Mouse (Mus musculus): ENCODE data around the gene Zbtb7b. TPM values are rescaled to one million over a fixed set of nuclear protein-coding genes. Genes with fewer than 3 reads are reported as not detected.
"Not testable (repeated sequence)": the region's sequence is repeated elsewhere in the genome, so short reads cannot be mapped to it uniquely, and the experiment has no call there.

The Zbtb7b gene
- polyA plus RNA-seq (2015; fragmentation: Nextera tagmentation; extraction: Ambion mirVana): 0.37 and 0.52 TPM in 2 replicates

DNA sequence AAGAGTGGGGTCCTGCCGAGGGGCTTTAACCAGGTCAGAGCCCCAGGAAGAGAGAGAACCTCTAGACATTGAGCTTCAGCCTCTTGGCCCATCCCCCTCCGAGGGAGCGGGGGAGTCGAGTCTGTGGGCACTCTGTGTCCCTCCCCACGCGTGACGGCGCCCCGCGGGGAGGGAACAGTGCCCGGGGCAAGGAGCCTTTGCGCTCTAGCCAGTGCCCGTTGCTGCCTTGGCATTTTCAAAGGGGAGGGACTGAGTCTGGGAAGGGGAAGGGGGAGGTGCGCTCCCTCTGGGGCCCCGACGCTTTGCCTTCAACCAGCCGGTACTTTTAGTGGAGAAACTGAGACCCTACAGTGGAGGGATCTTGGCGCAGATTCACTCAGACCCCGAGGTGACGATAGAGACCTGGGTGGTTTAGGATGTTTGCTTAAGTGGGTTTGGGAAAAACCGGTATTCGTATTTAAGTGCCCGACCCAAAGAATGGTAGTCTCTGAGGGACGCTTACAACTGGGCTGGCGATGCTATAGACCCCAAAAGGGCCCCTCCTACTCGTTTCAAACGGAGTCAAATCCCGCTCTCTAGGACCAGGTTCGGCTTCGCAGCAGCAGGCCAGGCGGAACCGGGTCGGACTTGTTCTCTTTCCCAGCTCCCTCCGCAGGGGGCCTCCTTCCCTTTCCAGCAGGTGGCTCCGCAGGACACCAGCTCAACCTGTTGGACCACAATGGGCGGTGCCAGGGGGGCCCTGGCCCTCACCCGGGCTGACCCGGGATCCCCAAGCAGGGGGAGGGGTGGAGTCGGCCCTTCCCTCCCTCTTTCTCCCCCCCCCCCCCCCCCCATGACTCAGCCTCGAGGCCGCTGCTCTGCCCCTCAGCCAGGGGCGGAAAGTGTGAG is at the start of gene Zbtb7b:
Gene Zbtb7b (minus strand): TSS at position 771 of the 888 bp plus-strand sequence.
- Histone ChIP-seq H3K4me3 (peak within 1 kb of the TSS; percentile 46), H3K4me1 (peaks cover 61% of the 10 kb centered on the region), H3K36me3 (no peaks in the 10 kb centered on the region), H3K27ac (replicated peaks) (peak within 1 kb of the TSS; percentile 64), H3K9me3 (no peaks in the 10 kb centered on the region), H3K9ac (replicated peaks) (peak within 1 kb of the TSS; percentile 42), H3K4me2 (replicated peaks) (peak within 1 kb of the TSS; percentile 94), H3K27me3 (peaks cover 5% of the 10 kb centered on the region; the same call in 1 of the 2 replicates)
- 0% methylated on average over 39 of the region's 42 CpGs for WGBS
- ATAC-seq (replicated peaks): peak; percentile 45

DNA sequence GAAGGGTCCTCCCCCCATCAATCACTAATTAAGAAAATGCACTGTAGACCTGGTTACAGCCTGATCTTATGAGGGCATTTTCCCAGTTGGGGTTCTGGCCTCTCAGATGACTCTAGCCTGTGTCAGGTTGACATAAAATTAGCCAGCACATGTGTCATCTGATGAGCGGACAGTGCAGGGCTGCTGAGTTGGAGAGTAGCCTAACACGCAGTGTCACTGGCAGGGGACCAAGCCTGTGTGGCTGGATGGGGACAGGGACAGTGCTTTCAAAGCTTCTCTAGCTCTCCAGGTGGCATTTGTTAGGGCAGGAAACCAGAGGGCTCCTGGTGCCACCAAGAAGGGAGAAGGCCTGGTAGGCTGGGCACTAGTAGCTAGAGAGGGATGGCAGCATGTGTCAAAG is 46.1 kb upstream of the Zbtb7b start:
- ATAC-seq (replicated peaks): no peak
- H3K4me1 ChIP-seq: peaks cover 10% of the 10 kb centered on the region
- H3K27me3 ChIP-seq: no peaks in the 10 kb centered on the region
- no peaks in the 10 kb centered on the region for H3K36me3 ChIP-seq
- no peak overlapping the region for H3K9ac ChIP-seq (replicated peaks)
- H3K4me3 ChIP-seq: no peak overlapping the region
- 92% methylated on average over 2 of the region's 2 CpGs for WGBS
- H3K27ac ChIP-seq (replicated peaks): no peak overlapping the region
- H3K9me3 ChIP-seq: no peaks in the 10 kb centered on the region
- H3K4me2 ChIP-seq (replicated peaks): no peak overlapping the region

DNA sequence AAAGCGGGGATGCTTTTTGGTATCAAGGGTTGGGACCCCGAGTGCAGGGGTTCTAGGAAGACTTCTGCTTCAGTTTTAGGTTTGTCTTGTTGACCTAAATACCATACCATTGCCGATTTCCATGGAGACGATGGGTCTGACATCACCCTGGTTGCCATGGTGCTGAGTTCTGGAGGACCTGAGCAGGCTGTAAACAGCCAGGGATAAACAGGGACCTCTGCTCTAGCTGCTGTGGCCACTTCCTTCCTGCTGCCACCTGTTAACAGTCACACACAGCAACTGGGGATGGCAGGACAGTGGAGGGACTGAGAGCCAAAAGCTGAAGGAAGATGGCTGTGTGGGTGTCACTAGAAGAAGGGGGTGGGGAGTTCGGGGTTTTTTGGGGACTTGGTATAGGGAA is 42.7 kb upstream of the Zbtb7b start:
- 15% methylated on average over 5 of the region's 5 CpGs for WGBS
- Histone ChIP-seq H3K4me2 (replicated peaks) (peak overlapping the region; percentile 37), H3K4me3 (peak overlapping the region; percentile 33), H3K27ac (replicated peaks) (no peak overlapping the region), H3K9ac (replicated peaks) (peak overlapping the region; percentile 20; the same call in 1 of the 2 replicates), H3K36me3 (peaks cover 29% of the 10 kb centered on the region), H3K27me3 (no peaks in the 10 kb centered on the region), H3K9me3 (no peaks in the 10 kb centered on the region), H3K4me1 (peaks cover 12% of the 10 kb centered on the region)
- ATAC-seq (replicated peaks): peak; percentile 23; the same call in 1 of the 2 replicates

DNA sequence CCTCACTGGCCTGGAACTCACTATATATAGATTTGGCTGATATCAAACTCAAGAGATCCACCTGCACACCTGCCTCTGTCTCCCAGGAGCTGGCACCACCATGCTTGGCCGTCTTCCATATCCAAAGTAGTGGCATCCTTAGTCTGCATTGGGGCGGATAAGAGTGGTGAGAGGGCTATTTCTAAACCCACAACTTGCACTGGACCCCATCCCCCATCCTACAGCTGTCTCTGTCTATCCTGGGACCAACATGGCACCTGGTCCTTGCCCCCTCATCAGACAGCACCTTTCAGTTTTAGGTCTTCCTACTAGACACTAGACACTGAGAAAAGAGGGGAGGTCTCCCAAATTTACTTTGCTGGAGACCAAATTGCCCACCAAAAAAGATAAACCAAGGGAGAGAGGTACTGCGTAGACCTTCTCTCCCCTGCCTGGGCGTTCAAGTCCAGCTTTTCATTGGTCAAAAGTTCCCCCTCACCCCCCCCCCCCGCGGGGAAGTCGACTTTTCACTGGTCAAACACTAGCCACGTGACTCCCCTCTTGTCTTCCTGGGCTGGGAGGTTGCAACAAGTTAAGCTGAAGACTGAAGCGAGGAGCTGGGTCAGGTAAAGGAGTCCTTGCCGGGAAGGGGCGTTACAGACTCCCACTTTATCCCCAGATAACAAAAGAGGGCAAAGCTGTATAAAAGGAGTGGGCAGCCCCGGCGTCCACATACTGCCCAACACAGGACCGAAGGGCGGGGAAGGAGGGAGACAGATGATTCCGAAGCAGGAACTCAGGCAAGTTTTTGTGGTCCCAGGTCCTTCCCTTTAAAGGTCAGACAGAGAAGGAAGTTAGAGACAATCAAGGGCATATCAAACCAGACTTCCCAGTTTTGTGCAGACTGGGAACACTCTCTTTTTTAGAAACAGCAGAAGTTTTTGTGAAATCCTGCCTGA is 41.9 kb upstream of the Zbtb7b start, which contains the start of gene Pbxip1:
Gene Pbxip1 (plus strand): TSS at position 531 of the 938 bp plus-strand sequence.
- no peaks in the 10 kb centered on the region for H3K9me3 ChIP-seq
- WGBS: 4% methylated on average over 16 of the region's 16 CpGs
- peak; percentile 43; the same call in 1 of the 2 replicates for ATAC-seq (replicated peaks)
- H3K9ac ChIP-seq (replicated peaks): peak within 1 kb of the TSS; percentile 20; the same call in 1 of the 2 replicates
- no peak within 1 kb of the TSS for H3K27ac ChIP-seq (replicated peaks)
- H3K4me2 ChIP-seq (replicated peaks): peak within 1 kb of the TSS; percentile 37
- H3K36me3 ChIP-seq: peaks cover 31% of the 10 kb centered on the region
- peak within 1 kb of the TSS; percentile 33 for H3K4me3 ChIP-seq
- no peaks in the 10 kb centered on the region for H3K27me3 ChIP-seq
- H3K4me1 ChIP-seq: peaks cover 19% of the 10 kb centered on the region

DNA sequence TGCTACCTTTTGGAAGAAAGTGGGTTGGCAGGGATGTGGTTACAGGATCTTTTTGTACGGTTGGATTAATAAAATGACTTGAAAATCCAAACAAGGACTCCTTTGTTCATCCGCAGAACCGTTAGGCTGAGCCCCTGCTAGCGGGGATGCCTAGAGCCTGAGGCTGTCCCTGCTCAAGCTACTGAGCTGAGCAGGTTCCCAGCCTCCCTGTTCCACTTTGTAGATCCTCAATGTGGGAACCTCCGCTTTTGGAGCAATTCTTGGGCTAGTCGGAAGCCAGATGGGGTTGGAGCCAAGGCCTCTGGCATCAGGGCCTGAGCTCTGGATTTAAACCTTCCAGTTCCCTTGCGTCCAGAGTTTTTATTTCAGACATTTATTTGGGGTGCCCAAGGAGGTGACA is 40.5 kb upstream of the Zbtb7b start:
- Histone ChIP-seq H3K4me3 (no peak overlapping the region), H3K9me3 (no peaks in the 10 kb centered on the region), H3K36me3 (peaks cover 31% of the 10 kb centered on the region), H3K27me3 (no peaks in the 10 kb centered on the region), H3K27ac (replicated peaks) (peak overlapping the region; percentile 25), H3K4me2 (replicated peaks) (no peak overlapping the region), H3K4me1 (peaks cover 28% of the 10 kb centered on the region), H3K9ac (replicated peaks) (no peak overlapping the region)
- no peak for ATAC-seq (replicated peaks)
- WGBS: 41% methylated on average over 7 of the region's 7 CpGs

DNA sequence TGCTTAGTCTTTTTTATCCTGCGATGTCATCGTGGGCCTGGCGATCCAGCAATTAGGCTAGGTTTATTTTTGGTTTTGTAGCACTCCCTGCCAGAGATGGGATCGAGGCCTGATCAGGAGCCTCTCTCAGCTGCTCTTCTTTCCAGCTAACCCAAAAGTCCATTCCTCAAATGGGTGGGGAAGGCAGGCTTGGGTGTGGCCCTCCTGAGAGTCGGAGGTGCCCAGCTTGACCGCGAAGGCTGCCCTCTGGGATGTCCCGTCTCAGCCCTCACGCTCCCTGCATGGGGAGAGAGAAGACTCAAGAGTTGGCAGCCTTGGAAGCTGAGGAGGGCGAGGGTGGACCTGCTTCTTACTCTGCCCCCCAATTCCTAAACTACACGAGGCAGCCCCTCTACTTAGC is 40.0 kb upstream of the Zbtb7b start:
- H3K4me3 ChIP-seq: no peak overlapping the region
- H3K9ac ChIP-seq (replicated peaks): no peak overlapping the region
- peak overlapping the region; percentile 25; the same call in 1 of the 2 replicates for H3K27ac ChIP-seq (replicated peaks)
- H3K4me1 ChIP-seq: peaks cover 30% of the 10 kb centered on the region
- no peaks in the 10 kb centered on the region for H3K9me3 ChIP-seq
- WGBS: 79% methylated on average over 11 of the region's 11 CpGs
- H3K4me2 ChIP-seq (replicated peaks): no peak overlapping the region
- no peaks in the 10 kb centered on the region for H3K27me3 ChIP-seq
- no peak for ATAC-seq (replicated peaks)
- H3K36me3 ChIP-seq: peaks cover 31% of the 10 kb centered on the region

DNA sequence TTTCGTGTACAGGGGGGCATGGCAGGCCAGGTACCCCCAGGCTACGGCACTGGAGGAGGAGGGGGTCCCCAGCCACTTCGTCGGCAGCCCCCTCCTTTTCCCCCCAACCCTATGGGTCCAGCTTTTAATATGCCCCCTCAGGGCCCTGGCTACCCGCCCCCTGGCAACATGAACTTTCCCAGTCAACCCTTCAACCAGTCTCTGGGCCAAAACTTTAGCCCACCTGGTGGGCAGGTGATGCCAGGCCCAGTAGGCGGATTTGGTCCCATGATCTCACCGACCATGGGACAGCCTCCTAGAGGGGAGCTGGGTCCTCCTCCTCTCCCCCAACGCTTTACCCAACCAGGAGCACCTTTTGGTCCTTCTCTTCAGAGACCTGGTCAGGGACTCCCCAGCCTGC is 38.0 kb upstream of the Zbtb7b start:
- ATAC-seq (replicated peaks): no peak
- no peaks in the 10 kb centered on the region for H3K9me3 ChIP-seq
- H3K4me3 ChIP-seq: no peak overlapping the region
- H3K4me2 ChIP-seq (replicated peaks): no peak overlapping the region
- H3K4me1 ChIP-seq: peaks cover 30% of the 10 kb centered on the region
- peaks cover 31% of the 10 kb centered on the region for H3K36me3 ChIP-seq
- H3K27ac ChIP-seq (replicated peaks): no peak overlapping the region
- WGBS: 96% methylated on average over 8 of the region's 8 CpGs
- no peaks in the 10 kb centered on the region for H3K27me3 ChIP-seq
- no peak overlapping the region for H3K9ac ChIP-seq (replicated peaks)

DNA sequence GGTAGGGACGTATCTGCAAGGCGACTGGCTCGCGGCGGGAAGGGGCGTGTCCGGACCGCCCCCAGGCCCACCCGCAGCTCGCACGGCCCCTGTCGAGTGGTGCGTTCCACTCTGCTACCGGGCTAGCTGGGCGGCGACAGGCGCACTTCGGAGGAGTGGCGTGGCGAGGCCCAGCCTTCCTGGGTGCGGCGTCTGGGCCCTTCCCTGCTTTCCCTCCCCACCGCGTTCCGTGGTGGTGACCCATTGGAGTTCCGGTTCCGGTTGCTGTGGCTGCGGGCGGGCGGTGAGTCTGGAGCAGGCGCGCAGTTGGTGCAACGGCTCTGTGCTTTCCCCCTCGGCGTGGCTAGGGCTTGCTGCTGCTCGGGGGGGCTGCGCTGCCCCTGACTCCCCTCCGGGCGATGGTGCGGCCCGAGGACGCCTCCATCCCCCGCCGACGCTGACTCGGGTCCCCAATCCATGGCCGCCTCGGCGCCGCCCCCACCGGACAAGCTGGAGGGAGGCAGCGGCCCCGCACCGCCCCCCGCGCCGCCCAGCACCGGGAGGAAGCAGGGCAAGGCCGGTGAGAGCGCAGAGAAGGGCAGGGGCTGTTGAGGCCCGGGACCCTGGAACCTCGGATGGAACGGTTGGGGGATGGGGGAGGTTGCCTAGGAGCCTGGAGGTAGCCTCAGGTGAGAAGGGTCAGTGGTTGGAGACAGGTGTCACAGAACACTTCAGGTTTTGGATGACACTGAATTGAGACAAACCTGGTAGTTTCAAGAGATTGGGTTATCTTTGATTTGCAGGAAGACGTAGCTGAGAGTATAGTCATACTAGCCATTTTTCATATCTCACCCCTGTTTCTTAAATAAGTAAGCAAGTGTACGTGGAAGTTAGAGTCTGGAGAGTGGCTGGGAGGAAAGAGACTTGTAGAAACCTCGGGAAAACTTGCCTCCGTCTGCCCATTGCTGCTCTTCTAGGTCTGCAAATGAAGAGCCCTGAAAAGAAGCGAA is 35.9 kb upstream of the Zbtb7b start, which contains the start of gene Pygo2:
Gene Pygo2 (plus strand): TSS at position 44 of the 989 bp plus-strand sequence.
- H3K36me3 ChIP-seq: peaks cover 31% of the 10 kb centered on the region
- peak within 1 kb of the TSS; percentile 78 for H3K4me2 ChIP-seq (replicated peaks)
- 3% methylated on average over 61 of the region's 68 CpGs for WGBS
- H3K9me3 ChIP-seq: no peaks in the 10 kb centered on the region
- peak within 1 kb of the TSS; percentile 90 for H3K9ac ChIP-seq (replicated peaks)
- H3K4me1 ChIP-seq: peaks cover 20% of the 10 kb centered on the region
- peak; percentile 97 for ATAC-seq (replicated peaks)
- H3K27ac ChIP-seq (replicated peaks): peak within 1 kb of the TSS; percentile 90
- no peaks in the 10 kb centered on the region for H3K27me3 ChIP-seq
- peak within 1 kb of the TSS; percentile 90 for H3K4me3 ChIP-seq

DNA sequence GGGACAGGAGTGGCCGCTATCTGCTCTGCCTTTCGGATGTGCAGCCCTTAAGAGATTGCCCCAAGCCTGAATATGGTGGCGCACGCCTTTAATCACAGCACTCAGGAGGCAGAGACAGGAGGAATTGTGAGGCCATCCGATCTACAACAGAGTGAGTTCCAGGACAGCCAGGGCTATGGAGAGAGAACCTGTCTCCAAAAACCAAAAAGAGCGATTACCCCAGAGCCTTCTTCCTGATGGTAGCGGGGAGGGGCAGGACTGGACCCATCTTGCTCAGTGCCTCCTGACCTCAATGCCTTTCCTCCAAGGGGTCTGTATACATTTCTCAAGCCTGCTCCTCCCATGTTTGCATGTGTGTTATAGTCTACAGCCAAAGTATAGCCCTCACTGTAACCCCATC is 34.4 kb upstream of the Zbtb7b start:
- WGBS: 92% methylated on average over 7 of the region's 7 CpGs
- ATAC-seq (replicated peaks); H3K27me3 ChIP-seq; H3K9ac ChIP-seq (replicated peaks); H3K4me3 ChIP-seq; H3K4me2 ChIP-seq (replicated peaks); H3K27ac ChIP-seq (replicated peaks); H3K9me3 ChIP-seq: not testable (repeated sequence)
- peaks cover 19% of the 10 kb centered on the region for H3K36me3 ChIP-seq
- H3K4me1 ChIP-seq: peaks cover 20% of the 10 kb centered on the region

DNA sequence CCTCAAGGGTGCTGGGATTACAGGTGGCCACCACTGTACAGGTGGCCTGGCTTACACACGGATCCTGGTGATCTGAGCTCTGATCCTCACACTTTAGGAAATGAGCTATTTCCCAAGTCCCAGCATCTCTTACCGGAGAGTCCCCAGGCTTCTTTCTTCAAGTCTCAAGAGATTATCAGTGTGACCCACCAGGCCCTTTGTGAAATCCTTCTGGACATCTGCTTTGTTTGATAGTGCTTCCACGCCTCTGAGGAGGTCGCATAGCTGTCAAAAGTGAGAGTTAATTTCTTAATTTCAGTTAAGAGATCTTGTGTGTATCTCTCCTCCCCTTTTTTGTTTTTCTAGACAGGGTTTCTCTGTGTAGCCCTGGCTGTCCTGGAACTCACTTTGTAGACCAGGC is 31.3 kb upstream of the Zbtb7b start:
- no peak for ATAC-seq (replicated peaks)
- WGBS: 93% methylated on average over 4 of the region's 4 CpGs
- no peak overlapping the region for H3K4me3 ChIP-seq
- H3K9me3 ChIP-seq: no peaks in the 10 kb centered on the region
- no peak overlapping the region for H3K27ac ChIP-seq (replicated peaks)
- H3K4me2 ChIP-seq (replicated peaks): no peak overlapping the region
- no peak overlapping the region for H3K9ac ChIP-seq (replicated peaks)
- H3K4me1 ChIP-seq: peaks cover 18% of the 10 kb centered on the region
- no peaks in the 10 kb centered on the region for H3K27me3 ChIP-seq
- no peaks in the 10 kb centered on the region; the same call in 1 of the 2 replicates for H3K36me3 ChIP-seq

DNA sequence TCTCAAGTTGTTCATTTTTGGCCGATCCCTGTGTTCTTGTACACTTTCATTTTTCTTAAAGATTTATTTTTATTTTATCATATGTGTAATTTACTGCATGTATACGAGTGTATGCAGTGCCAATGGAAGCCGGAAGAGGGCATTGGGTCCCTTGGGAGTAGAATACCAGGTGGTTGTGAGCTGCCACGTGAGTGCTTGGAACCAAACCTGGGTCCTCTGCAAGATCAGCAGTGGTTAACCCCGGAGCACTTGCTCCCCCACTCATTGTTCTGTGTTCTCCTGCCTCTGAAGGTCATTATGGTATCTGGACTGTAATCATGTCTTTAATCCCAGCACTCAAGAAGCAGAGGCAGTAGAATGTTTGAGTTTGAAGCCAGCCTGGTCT is 30.6 kb upstream of the Zbtb7b start:
- Histone ChIP-seq H3K4me3 (no peak overlapping the region), H3K4me1 (peaks cover 18% of the 10 kb centered on the region), H3K27me3 (no peaks in the 10 kb centered on the region), H3K9ac (replicated peaks) (no peak overlapping the region), H3K4me2 (replicated peaks) (no peak overlapping the region), H3K9me3 (no peaks in the 10 kb centered on the region), H3K36me3 (no peaks in the 10 kb centered on the region; the same call in 1 of the 2 replicates), H3K27ac (replicated peaks) (no peak overlapping the region)
- 89% methylated on average over 5 of the region's 5 CpGs for WGBS
- ATAC-seq (replicated peaks): no peak

All from forebrain, embryonic 15.5 days (tissue).